Mouse (Mus musculus): ENCODE data around the gene Cep128.

Cep128 gene

DNA sequence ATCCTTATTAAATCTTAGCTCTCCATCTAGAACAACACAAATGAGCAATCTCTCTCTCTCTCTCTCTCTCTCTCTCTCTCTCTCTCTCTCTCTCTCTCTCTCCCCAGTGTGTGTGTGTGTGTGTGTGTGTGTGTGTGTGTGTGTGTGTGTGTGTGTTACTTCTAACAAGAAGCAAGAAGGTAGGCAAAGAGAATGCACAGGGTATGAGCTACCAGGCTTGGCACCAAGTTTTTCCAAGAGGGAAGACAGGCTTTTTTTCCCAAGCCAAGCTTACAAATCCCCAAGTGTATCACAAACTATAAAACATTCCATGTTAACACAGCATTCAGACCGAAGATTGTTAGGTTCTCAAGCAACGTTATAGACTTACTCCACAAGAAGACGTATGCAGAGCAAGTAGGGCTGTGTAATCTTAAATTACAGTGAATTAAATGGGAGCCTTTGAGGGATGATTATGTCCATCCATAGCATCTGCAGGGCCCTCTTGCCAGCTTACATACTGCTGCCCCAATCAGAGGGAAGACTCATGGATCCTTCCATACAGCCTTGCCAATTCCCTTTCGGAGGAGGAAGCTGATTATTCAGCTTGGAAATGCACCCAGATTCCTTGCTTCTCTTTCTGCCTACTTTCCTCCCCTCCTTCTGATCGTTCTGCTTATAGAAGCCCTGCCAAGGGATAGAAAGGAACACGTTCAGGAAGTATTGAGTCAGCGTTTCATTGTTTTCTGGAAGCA lies 429.3 kb downstream of the Cep128 start:
- no peak for DNase-seq (ENCODE audit: low spot score)

Measured in testis, postnatal 14 days (tissue).